Mouse (Mus musculus): ENCODE measurements around the gene Ppt1.

DNA sequence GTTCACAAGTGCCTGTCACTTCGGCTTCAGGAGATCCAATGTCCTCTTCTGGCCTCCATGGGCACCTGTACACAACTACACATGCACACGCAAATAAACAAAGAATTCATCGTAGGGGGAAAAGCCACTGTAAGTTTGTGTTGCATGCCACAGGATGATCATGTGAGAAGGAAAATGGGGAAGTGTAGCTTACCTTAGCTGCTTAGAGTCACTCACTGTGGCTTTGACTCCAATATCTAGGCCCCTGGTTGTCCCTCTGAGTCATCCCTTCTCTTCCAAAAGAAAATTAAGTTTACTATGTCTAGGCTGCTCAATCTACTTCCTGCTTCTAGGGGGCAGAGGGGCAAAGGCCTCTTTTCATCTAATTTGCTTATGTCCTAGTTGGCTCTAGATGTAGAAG, 67.7 kb downstream of the Ppt1 start:
- no peak for TF ChIP-seq CTCF (IDR thresholded peaks at IDR 0.05; ENCODE audit: low read depth)
- TF ChIP-seq EP300 (optimal IDR thresholded peaks at IDR 0.05), result no peak
